Mouse (Mus musculus): ENCODE results near the gene Olfr849.

Gene Olfr849

DNA sequence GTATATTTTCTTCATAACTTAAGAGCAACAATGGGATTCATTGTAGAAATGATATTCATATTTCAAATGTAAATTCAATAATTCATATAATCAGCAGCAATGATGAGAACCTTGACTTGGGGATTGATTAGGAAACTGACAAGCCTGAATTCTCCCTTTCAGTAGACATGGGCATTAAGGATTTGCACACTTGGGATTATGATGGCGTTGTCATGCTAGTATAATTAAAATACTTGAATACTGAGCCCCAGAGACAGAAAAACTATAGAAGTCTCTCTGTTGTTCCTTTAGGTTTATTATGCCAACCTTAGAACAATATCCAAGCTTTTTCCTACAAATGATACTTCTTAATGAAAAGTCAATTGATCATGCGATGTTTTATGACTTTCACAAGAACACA lies at the start of gene Olfr849:
Gene Olfr849 (plus strand): TSS at position 301 of the 400 bp plus-strand sequence.
- CTCF ChIA-PET, result no interaction called here
- POLR2A ChIA-PET, result no interaction called here

DNA sequence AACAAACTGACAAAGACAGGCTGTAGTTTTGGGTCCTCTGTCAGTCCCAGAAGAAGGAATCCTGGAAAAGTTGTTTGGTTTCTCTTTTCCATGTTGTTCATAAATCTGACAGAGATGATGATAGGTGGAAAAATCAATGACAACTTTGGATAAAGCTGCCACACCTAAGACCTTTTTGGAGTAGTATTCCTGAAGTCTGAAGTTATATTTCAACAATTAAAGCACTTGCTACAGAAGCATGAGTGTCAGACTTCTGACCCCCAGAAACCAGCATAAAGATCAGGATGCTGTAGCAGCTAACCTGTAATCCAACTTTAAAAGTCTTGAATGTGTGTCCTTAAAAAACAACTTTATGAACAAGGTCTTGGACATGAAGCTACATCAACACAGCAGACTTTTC lies 38.1 kb downstream of the Olfr849 start, which contains the start of gene Olfr850:
Gene Olfr850 (minus strand): TSS at position 101 of the 400 bp plus-strand sequence.
- ChIA-PET POLR2A (no interaction called here), CTCF (no interaction called here)

DNA sequence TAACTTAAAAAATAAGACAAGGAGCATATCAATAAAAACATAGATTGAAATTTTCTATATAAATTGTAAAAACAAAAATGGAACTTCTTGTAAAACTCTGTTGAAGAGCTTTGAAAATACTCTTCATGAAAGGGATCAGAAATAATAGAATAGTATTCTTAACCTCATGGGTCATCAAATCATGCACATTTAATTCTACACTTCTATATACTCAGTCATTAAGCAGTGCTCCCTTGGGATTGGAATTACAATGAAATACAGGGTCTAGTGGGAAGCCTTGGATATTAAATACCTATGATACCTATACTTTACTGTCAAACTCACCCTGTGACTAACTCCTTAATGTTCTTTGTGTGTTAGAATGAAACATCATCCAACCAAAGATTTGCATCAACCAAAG lies 52.9 kb downstream of the Olfr849 start, which contains the start of gene Olfr851:
Gene Olfr851 (plus strand): TSS at position 301 of the 400 bp plus-strand sequence.
- CTCF ChIA-PET, result no interaction called here
- POLR2A ChIA-PET, result no interaction called here
